Mouse (Mus musculus) G1E (cell line): ENCODE measurements at regions not wholly inside any gene's neighbourhood (a gene's known extent, or its start where the extent isn't known, plus 50 kb on each side); places are given as distances from the start of the nearest gene placed in this dataset.

ENCODE experiments used
- CTCF ChIP-seq: IDR thresholded peaks from 2 replicates; pipeline ENCODE4 v1.5.1; 2012; ENCODE audit warnings: low read depth, low read length, inconsistent platforms, mixed read lengths
- GATA1 ChIP-seq: IDR thresholded peaks from 2 replicates; pipeline ENCODE4 v1.6.1; 2012; ENCODE audit warnings: borderline replicate concordance, low read length, inconsistent platforms, mixed read lengths
- GATA2 ChIP-seq: IDR thresholded peaks from 2 replicates; pipeline ENCODE4 v1.6.1; 2012; ENCODE audit warnings: low read depth, low read length, inconsistent platforms, borderline replicate concordance
- TAL1 ChIP-seq: conservative IDR thresholded peaks from 2 replicates; pipeline ENCODE4 v1.6.1; 2012; ENCODE audit warnings: low read depth, low read length, inconsistent platforms, mixed read lengths

GRCm38 (mm10) chr13:27945062-27945461 lies 71.0 kb upstream of the Prl4a1 start:
- TF ChIP-seq CTCF (peak; percentile 35; the same call in 1 of the 2 replicates), GATA1 (no peak), GATA2 (no peak), TAL1 (no peak)
